Mouse (Mus musculus): Measurements from ENCODE around the gene Smco4. TPM values are rescaled to one million over a fixed set of nuclear protein-coding genes. Genes with fewer than 3 reads are reported as not detected.
"Not testable (repeated sequence)": the region's sequence is repeated elsewhere in the genome, so short reads cannot be mapped to it uniquely, and the experiment has no call there.

Gene Smco4
- total RNA-seq, 2 experiments from 2014 or later: 22.4 to 23.1 TPM

- DNase-seq (ENCODE audit: low spot score): no peak
- intact Hi-C loops (cut with DNase I): no loop called here
Measured at GRCm38 (mm10) chr9:15535418-15535817, 42.2 kb downstream of the Smco4 start.

GRCm38 (mm10) chr9:15536861-15537426 is 43.7 kb downstream of the Smco4 start:
- intact Hi-C loops (cut with DNase I): no loop called here
- no peak for DNase-seq (ENCODE audit: low spot score)

- intact Hi-C loops (cut with DNase I): no loop called here
- no peak for DNase-seq (ENCODE audit: low spot score)
Measured at GRCm38 (mm10) chr9:15537455-15538048, 44.3 kb downstream of the Smco4 start.

GRCm38 (mm10) chr9:15538979-15539533 is 45.8 kb downstream of the Smco4 start:
- intact Hi-C loops (cut with DNase I): no loop called here

GRCm38 (mm10) chr9:15541735-15542354 is 48.6 kb downstream of the Smco4 start:
- intact Hi-C loops (cut with DNase I): no loop called here
- DNase-seq (ENCODE audit: low spot score): no peak

More at GRCm38 (mm10) chr9:15538979-15539533, 45.8 kb downstream of the Smco4 start:
- no peak for DNase-seq (ENCODE audit: low spot score)

- intact Hi-C loops (cut with DNase I): no loop called here
- no peak for DNase-seq (ENCODE audit: low spot score)
Measured at GRCm38 (mm10) chr9:15550461-15550961, 57.3 kb downstream of the Smco4 start.

GRCm38 (mm10) chr9:15551073-15551472 is 57.8 kb downstream of the Smco4 start:
- intact Hi-C loops (cut with DNase I); DNase-seq (ENCODE audit: low spot score): not testable (repeated sequence)

GRCm38 (mm10) chr9:15551933-15552851 is 59.0 kb downstream of the Smco4 start:
- intact Hi-C loops (cut with DNase I): no loop called here
- no peak for DNase-seq (ENCODE audit: low spot score)

- no peak for DNase-seq (ENCODE audit: low spot score)
- intact Hi-C loops (cut with DNase I): no loop called here
Measured at GRCm38 (mm10) chr9:15553322-15553721, 60.1 kb downstream of the Smco4 start.

GRCm38 (mm10) chr9:15560451-15560850 is 67.2 kb downstream of the Smco4 start:
- intact Hi-C loops (cut with DNase I): no loop called here

GRCm38 (mm10) chr9:15562353-15562752 is 69.1 kb downstream of the Smco4 start:
- intact Hi-C loops (cut with DNase I): no loop called here
- no peak for DNase-seq (ENCODE audit: low spot score)

More at GRCm38 (mm10) chr9:15560451-15560850, 67.2 kb downstream of the Smco4 start:
- no peak for DNase-seq (ENCODE audit: low spot score)

GRCm38 (mm10) chr9:15574750-15575454 is 81.7 kb downstream of the Smco4 start:
- intact Hi-C loops (cut with DNase I): no loop called here
- DNase-seq (ENCODE audit: low spot score): no peak

GRCm38 (mm10) chr9:15578427-15578826 is 85.2 kb downstream of the Smco4 start:
- intact Hi-C loops (cut with DNase I): no loop called here
- no peak for DNase-seq (ENCODE audit: low spot score)

GRCm38 (mm10) chr9:15578946-15579345 is 85.7 kb downstream of the Smco4 start:
- intact Hi-C loops (cut with DNase I): no loop called here
- no peak for DNase-seq (ENCODE audit: low spot score)

GRCm38 (mm10) chr9:15580176-15580575 is 86.9 kb downstream of the Smco4 start:
- intact Hi-C loops (cut with DNase I): no loop called here
- no peak for DNase-seq (ENCODE audit: low spot score)

- intact Hi-C loops (cut with DNase I): no loop called here
- no peak for DNase-seq (ENCODE audit: low spot score)
Measured at GRCm38 (mm10) chr9:15582026-15582425, 88.8 kb downstream of the Smco4 start.

- DNase-seq (ENCODE audit: low spot score): no peak
- intact Hi-C loops (cut with DNase I): no loop called here
Measured at GRCm38 (mm10) chr9:15584209-15584608, 91.0 kb downstream of the Smco4 start.

- intact Hi-C loops (cut with DNase I): no loop called here
- no peak for DNase-seq (ENCODE audit: low spot score)
Measured at GRCm38 (mm10) chr9:15585956-15586355, 92.7 kb downstream of the Smco4 start.

GRCm38 (mm10) chr9:15587157-15587854 is 94.1 kb downstream of the Smco4 start:
- intact Hi-C loops (cut with DNase I): no loop called here
- no peak for DNase-seq (ENCODE audit: low spot score)
